Comparison of ENCODE assay signal across 19 mouse cellular contexts in genomic region chr9:61789066-61789897, GRCm38 (mm10).
DNase-seq lines count a peak whose midpoint lies in the region; ATAC-seq lines count a peak whose summit lies in the region.
"Had no signal": no experiment of that assay in that cellular context is flagged by ENCODE, and none has a peak within 500 bp of the region (broad histone marks: within the 10 kb centered on the region; RNA-seq: fewer than 3 reads in every experiment).

No protein-coding gene starts in this region.

- no peaks in the 10 kb centered on the region for H3K9me3 ChIP-seq in embryonic facial prominence, embryonic 12.5 days
- H3K9me3 ChIP-seq in limb, embryonic 15.5 days = no peaks in the 10 kb centered on the region
- no peaks in the 10 kb centered on the region for H3K9me3 ChIP-seq in midbrain, embryonic 14.5 days (ENCODE audit: control insufficient read depth, low read length)
- H3K9me3 ChIP-seq: limb, embryonic 12.5 days; midbrain, embryonic 15.5 days had no signal

- no peaks in the 10 kb centered on the region for H3K36me3 ChIP-seq in embryonic facial prominence, embryonic 12.5 days
- H3K36me3 ChIP-seq in limb, embryonic 15.5 days = no peaks in the 10 kb centered on the region
- no peaks in the 10 kb centered on the region for H3K36me3 ChIP-seq in midbrain, embryonic 14.5 days (ENCODE audit: control insufficient read depth, insufficient read depth, low read length)
- H3K36me3 ChIP-seq: forebrain, embryonic 15.5 days; limb, embryonic 12.5 days; midbrain, embryonic 15.5 days had no signal

- no peak overlapping the region for H3K4me3 ChIP-seq in embryonic facial prominence, embryonic 12.5 days
- no peak overlapping the region for H3K4me3 ChIP-seq in limb, embryonic 15.5 days
- no peak overlapping the region for H3K4me3 ChIP-seq in midbrain, embryonic 14.5 days (replicated peaks; ENCODE audit: low read depth, low read length)
- H3K4me3 ChIP-seq: forebrain, embryonic 15.5 days; limb, embryonic 12.5 days; midbrain, embryonic 15.5 days had no signal

- no peak overlapping the region for H3K27ac ChIP-seq in embryonic facial prominence, embryonic 12.5 days
- no peak overlapping the region for H3K27ac ChIP-seq in limb, embryonic 15.5 days
- H3K27ac ChIP-seq in midbrain, embryonic 14.5 days (replicated peaks; ENCODE audit: low read depth, low read length) = no peak overlapping the region
- H3K27ac ChIP-seq: forebrain, embryonic 15.5 days; kidney, postnatal 0 days; limb, embryonic 12.5 days; macrophage; midbrain, embryonic 15.5 days had no signal

- no peak overlapping the region for H3K9ac ChIP-seq in embryonic facial prominence, embryonic 12.5 days
- H3K9ac ChIP-seq in limb, embryonic 15.5 days = no peak overlapping the region
- H3K9ac ChIP-seq in midbrain, embryonic 14.5 days (replicated peaks; ENCODE audit: low read length) = no peak overlapping the region
- H3K9ac ChIP-seq: forebrain, embryonic 15.5 days; limb, embryonic 12.5 days; midbrain, embryonic 15.5 days had no signal

- no peak overlapping the region for H3K4me2 ChIP-seq in embryonic facial prominence, embryonic 12.5 days (replicated peaks)
- no peak overlapping the region for H3K4me2 ChIP-seq in limb, embryonic 15.5 days
- H3K4me2 ChIP-seq in midbrain, embryonic 14.5 days (ENCODE audit: low read length) = no peak overlapping the region
- H3K4me2 ChIP-seq: forebrain, embryonic 15.5 days; heart, embryonic 11.5 days; limb, embryonic 12.5 days; midbrain, embryonic 15.5 days had no signal

- 0 out of 2 replicates have a peak, but pooled peaks cover 11% of the 10 kb centered on the region for H3K27me3 ChIP-seq in embryonic facial prominence, embryonic 12.5 days
- no peaks in the 10 kb centered on the region for H3K27me3 ChIP-seq in limb, embryonic 15.5 days
- no peaks in the 10 kb centered on the region for H3K27me3 ChIP-seq in midbrain, embryonic 14.5 days (ENCODE audit: control insufficient read depth, insufficient read depth, low read length)
- H3K27me3 ChIP-seq: forebrain, embryonic 15.5 days; midbrain, embryonic 15.5 days had no signal

- peak; percentile 20 for DNase-seq in layer of hippocampus, adult 9-11 months
- no peak for DNase-seq in layer of hippocampus, postnatal 36 days
- DNase-seq in lung, postnatal 25 days (ENCODE audit: low spot score) = peak; percentile 40
- DNase-seq in heart, adult 18-20 months = no peak
- no peak for DNase-seq in midbrain, embryonic 14.5 days
- DNase-seq in T-cell, adult 2 months (ENCODE audit: low spot score) = no peak
- DNase-seq: B cell, adult 2 months; cerebellum, adult 11-12 months; gastrocnemius, postnatal 25 days; heart, postnatal 36 days had no signal

- ATAC-seq in embryonic facial prominence, embryonic 12.5 days (ENCODE audit: insufficient number of reproducible peaks, insufficient read depth, low FRiP score, low TSS enrichment) = peak; percentile 64; the same call in 1 of the 2 replicates
- ATAC-seq in limb, embryonic 15.5 days (ENCODE audit: insufficient number of reproducible peaks, low FRiP score, low TSS enrichment, low read depth) = 0 out of 2 replicates have a peak, but pooled peaks have one; percentile 44
- no peak for ATAC-seq in midbrain, embryonic 14.5 days (ENCODE audit: low FRiP score, low TSS enrichment)
- ATAC-seq: forebrain, embryonic 15.5 days; inflammation-experienced regulatory T-cells, adult 6 months; midbrain, embryonic 15.5 days had no signal

- H3K4me1 ChIP-seq in embryonic facial prominence, embryonic 12.5 days = peaks cover 4% of the 10 kb centered on the region; the same call in 1 of the 2 replicates
- H3K4me1 ChIP-seq in limb, embryonic 15.5 days = peaks cover 6% of the 10 kb centered on the region; the same call in 1 of the 2 replicates
- no peaks in the 10 kb centered on the region for H3K4me1 ChIP-seq in midbrain, embryonic 14.5 days (ENCODE audit: control insufficient read depth, insufficient read depth, low read length)
- H3K4me1 ChIP-seq: midbrain, embryonic 15.5 days had no signal

- WGBS in embryonic facial prominence, embryonic 12.5 days = 37% methylated on average over 8 of the region's 8 CpGs
- WGBS in limb, embryonic 15.5 days = 45% methylated on average over 8 of the region's 8 CpGs
- 84% methylated on average over 8 of the region's 8 CpGs for WGBS in midbrain, embryonic 14.5 days

Comparison
In these comparisons a context has a peak if more than half of its experiments do, and no peak if none do; other contexts are left out.
1. DNase-seq: peak in layer of hippocampus, adult 9-11 months (single experiment) and lung, postnatal 25 days (single experiment); none in layer of hippocampus, postnatal 36 days (0 of 2), heart, adult 18-20 months (0 of 2), midbrain, embryonic 14.5 days (single experiment) and T-cell, adult 2 months (single experiment).